Mouse (Mus musculus) testis, postnatal 14 days (tissue): ENCODE data around the gene 0610037L13Rik.

ENCODE experiments used
- DNase-seq: peaks from one replicate; pipeline ENCODE4 v3.0.0; 2021; ENCODE audit warnings: low spot score

Gene 0610037L13Rik

DNA sequence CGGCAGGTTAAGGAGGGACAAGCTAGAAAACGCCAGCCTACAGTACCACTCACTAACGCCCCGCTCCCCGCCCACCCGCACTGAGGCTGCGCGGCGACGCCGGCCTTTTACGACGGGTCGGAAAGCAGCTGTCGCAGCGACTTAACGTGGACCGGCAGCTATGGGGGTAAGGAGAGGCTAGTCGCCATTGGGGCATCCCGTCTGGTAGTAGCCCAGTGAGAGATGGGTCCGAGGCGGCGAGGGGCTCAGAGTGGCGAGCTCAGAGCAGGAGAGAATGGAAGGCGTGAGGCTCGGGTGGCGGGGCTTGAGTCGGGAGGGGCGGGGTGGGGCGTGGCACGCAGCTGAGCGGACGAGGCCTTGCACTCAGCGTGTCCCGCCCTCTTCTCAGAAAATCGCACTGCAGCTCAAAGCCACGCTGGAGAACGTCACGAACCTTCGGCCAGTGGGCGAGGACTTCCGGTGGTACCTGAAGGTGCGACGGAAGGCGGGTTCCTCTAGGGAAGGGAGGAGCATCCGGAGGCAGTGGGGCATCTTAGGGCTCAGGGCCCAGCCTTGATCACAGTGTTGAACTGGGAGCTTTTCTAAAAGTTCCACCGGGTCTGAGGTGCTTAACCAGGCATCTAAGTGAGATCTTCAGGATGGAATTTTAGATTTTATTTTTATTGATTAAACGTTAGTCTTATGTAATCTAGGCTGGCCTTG, at the start of gene 0610037L13Rik:
0610037L13Rik (plus strand) TSS at position 83 of the 702 bp plus-strand sequence.
- DNase-seq: peak; percentile 96

DNA sequence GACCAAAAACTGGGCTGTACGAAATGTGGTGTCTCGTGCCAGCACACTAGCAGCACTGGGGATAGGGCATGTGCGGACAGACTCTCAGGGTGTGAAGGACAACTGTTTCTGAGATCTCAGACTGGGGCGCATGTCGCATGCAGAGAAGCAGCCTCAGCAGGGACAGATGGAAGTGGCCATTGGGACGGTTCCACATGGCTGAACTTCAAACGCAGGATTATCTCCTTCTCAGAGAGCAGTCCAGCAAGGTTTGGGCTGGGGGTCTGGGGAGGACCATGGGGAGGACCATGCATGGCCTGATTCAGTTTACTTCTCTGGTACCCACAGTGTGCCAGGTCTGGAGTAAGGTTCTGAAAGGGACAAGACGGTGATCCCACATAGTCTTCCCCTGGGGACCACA, 45.9 kb upstream of the 0610037L13Rik start:
- DNase-seq: no peak

DNA sequence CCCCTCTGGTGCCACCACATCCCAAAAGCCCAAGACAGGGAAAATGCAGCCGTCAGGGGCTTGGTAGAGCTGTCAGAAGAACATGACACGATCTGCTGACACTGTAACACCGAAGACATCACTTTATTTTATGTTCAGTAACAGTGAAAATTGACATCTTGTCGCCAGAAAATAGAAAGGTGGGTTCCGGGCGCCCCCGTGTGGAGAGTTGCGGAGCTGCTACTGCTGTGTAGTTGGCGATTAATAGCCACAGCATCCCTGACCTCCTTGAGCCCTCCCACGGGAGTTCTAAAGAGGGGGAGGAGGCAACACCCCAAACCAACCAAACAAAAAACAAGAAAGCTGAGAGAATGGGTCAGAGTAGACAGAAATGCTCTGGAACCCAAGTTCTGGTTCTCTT, 44.6 kb upstream of the 0610037L13Rik start:
- DNase-seq: peak; percentile 48

DNA sequence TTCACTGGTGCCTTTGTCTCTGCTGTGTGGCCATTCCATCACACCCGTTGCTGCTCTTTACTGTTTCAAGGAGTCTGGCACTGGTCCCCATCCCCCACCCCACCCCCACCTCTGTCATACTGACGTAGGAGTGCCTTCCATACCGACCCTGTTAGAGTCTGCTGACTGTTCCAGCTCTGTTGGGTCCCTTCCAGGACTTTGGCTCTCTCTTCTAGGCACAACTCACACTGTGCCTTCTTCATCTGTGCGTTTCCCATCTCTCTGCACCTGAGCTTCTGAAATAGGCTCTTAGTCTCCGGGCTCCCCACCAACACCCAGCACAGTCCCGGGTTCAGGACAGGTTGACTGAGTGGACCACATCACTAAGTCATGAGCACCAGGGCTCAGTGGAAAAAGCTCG, 42.8 kb upstream of the 0610037L13Rik start:
- DNase-seq: no peak

DNA sequence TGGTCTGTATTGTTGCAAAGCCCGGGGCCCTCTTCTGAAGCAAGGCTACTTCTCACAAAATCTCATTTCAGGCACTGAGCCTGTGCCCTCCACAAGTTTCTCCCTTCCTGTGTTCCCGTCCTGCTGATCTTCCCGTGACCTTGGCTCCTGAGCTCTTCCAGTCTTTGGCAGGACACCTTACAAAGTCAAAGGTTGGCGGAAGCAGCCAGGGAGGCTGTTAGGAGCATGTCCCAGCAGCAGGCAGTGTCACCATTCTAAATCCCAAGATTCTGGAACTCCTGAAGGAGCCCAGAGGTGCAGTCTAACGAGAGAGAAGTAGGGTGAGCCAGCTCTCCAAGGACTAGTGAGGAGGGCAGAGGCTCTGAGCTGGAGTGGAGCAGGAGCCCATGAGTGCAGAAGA, 41.1 kb upstream of the 0610037L13Rik start:
- DNase-seq: no peak

DNA sequence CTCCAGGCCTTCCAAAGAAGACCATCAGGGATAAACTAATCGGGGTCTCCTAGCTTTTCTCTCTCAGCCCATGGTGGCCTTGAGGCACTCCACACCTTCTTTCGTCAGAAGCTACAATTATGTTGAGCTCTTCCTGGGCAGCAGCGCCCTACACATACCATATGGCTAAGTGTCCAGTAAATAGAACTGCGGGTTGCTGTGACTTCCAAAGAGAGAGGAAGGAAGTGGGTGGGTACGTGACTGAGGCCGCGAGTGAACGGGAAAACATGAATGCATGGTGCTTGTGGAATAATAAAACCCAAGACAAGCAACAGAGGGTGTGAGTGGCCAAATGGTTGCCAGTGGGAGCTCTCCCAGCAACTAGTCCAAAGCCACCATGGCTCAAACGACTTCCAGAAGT, 40.0 kb upstream of the 0610037L13Rik start:
- DNase-seq: no peak

DNA sequence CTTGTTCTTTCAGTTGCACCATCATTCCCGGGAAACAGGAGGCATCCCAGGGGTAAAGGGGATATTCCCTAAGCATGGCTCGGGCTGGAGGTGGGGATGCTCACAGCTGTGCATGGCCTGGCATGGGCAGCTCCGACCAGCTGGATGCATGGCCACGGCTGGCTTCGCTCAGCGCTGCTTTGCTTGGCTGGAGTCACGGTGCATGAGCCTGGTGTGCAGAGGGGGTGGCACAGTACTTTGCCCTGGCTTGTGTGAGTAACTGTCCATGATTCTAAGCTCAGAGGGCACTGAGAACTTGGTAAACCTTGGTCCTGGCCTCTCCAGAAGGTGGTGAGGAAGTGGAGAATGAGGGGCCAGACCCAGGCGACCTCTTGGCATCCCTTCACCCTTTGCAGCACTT, 39.5 kb upstream of the 0610037L13Rik start:
- no peak for DNase-seq

DNA sequence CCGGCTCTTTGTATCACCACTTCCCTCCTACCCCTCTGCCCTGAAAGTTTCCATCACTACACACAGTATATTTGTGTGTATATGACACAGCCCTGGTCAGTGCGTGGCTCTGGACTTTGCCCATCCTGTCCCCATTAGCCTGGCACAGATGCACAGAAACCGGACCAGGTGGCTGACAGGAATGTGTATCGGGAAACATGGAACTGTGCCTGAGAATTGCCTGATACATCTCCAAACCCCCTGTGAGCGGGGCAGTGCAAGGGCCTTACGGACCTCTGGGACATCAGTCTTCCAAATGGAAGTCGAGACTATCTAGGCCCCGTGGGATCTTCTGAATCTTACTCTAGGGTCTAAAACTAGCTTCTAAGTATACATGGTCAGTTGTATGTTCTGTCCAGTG, 36.3 kb upstream of the 0610037L13Rik start:
- DNase-seq: no peak

DNA sequence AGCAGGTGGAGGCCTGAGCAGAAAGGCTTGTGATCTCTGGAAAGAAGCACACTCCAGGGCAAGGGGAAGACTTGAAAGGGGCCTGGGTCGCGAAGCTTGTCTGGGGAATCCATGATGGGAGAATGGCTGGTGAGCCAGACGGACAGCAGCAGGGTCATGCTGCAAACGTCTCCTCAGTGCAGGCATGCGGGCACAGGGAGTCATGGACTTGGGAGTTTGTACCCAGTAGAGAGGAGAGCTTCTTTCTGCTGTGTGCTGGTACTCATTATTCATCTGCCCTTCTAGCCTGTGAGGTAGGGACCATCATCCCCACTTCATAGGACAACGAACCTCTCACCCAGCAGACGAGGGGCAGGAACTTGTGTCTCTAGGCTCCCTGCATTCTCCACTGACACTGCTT, 35.8 kb upstream of the 0610037L13Rik start:
- DNase-seq: no peak

DNA sequence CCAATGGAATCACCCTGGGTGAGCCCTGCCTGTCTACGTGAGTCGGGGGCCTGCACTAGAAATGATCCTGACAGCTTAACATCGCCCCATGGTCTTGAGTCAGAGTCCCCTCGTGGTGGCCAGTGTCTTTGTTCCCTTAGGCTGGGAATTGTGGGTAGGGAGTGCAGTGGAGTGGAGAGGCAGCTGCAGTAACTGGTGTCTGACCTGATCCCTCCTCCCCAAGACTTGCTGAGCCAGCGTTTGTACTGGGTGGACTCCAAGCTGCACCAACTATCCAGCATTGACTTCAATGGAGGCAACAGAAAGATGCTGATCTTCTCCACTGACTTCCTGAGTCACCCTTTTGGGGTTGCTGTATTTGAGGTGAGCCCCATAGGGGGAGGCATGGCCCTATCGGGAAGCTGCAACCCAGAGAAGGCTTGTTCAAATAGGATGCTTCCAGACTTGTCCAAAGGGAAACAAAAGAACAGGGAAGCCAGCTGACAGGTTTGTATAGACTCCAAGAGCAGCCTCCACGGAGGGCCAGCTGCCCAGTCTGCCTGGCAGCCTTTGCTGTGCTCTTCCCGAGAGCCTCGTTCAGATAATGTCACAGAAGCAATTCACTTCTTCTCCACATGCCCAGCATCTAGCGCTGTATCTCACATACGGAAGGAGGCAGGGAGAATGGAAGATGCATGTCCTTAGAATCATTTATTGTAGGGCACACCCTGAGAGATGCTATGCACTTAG, 32.5 kb upstream of the 0610037L13Rik start:
- no peak for DNase-seq

DNA sequence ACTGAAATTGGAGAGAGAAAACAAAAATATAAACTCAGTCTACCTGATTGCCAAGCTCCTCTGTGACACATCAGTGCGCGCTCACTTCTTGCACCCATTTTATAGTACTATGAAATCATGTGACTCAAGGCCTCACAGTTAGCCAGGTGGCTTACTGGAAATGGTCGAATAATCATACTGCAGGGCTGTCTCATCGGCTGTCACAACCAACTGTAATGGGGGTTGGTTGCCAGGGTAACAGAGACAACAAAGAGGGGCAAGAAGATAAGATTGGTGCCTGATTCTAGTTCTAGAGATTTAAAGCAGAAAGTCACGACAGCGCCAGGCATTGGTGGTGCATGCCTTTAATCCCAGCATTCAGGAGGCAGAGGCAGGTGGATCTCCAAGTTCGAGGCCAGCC, 30.6 kb upstream of the 0610037L13Rik start:
- no peak for DNase-seq

DNA sequence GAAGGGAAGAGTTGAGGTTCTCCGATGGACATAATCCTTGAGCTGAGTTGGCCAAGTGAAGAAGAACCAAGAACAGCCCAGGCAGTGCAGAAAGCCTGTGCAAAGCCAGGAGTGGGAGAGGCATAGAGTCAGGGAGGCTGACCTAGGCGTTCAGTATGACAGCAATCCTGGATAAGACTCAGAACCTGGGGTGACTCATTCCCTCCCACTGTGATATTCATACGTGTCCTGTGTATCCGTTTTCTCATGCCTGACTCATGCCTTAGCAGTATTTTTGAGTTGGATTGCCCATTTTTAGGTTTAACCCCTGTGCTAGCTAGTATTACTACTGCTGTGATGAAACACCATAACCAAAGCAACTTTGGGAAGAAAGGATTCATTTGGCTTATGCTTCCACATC, 24.7 kb upstream of the 0610037L13Rik start:
- no peak for DNase-seq

DNA sequence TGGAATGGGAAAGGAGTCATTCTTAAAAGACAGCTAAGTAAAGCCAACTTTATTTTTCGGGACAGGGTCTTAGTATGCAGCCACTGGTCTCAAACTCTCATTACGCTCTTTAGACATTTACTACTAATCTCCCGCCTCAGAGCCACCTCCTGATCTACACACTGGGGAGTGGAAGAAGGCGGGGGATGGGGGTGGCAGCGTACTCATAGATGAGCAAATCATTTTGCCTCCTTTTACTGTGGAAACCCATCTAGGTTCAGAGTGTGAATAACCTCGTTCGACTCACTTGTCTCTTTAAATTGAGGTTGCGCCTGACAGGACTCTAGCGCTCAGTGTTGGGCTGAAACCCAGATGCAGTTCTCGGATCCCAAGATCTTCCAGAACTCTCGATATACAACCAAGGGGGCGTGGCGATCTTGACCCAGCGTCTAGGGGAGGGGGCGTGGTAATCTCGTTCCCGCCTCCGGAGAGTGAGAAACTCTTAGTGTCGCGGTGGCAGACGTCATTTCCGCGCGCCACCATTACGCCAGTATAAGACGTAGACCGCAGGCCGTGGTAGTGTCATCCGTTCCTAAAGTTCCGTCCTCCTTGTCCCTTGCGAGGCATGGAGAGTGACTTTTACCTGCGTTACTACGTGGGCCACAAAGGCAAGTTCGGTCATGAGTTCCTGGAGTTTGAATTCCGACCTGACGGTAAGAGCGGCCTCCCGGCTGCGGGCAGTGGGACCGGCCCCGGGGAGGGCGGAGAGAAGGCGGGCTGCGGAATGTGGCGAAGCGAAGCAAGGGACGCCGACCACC, 10.2 kb upstream of the 0610037L13Rik start, which contains the start of gene Magoh:
Magoh (plus strand) TSS at position 502 of the 797 bp plus-strand sequence.
- DNase-seq: peak; percentile 96

DNA sequence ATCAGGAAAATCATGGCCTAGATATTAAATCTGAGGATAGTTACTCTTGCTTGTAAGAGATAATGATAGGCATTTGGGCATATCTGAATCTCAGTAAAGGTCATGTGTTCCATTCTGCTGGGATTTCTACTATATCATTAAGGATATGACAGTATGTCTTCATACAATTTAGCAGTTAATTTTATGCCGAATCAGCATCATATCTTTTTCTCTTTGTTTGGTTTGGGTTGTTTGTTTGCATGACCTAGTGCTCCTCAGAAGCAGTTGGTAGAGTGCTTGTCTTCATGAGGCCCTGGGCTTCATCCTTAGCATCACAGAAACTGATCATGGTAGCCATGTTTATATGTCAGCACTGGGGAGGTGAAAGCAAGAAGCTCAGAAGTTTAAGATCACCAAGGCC, 8.0 kb upstream of the 0610037L13Rik start:
- DNase-seq: no peak

DNA sequence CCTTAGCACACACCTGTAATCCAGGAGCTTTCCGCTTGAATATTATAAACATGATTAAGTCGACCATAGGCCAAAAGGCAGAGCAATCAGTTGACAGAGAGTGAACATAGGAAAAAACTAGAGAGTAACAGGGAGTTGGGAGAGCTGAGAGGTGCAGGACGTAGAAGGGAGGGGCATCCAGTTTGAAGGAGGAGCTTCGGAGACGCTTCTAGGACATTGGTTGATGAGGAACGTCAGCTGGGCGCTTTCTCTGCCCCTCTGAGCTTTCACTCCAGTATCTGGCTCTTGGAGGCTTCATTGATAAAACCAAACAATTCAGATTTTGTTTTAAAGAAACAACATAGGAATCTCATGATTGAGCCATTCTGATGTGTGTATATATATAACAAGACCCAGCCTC, 3.2 kb upstream of the 0610037L13Rik start:
- no peak for DNase-seq

DNA sequence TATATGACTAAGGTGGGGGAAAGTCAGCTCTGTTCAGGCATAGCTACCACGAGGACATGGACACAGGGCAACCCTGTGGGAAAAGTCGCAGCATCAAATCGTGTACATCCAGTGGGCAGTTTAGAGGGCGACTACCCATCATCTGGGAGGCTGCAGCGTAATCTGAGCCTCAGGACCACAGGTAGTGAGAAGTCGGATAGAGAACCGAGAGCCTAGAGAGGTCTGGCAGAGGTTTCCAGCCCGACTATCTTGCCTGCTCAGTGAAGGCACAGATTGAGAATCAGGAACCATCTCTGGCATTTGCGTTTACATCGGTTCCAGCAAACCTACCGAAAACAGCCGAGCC, 255 bp upstream of the 0610037L13Rik start:
- no peak for DNase-seq

DNA sequence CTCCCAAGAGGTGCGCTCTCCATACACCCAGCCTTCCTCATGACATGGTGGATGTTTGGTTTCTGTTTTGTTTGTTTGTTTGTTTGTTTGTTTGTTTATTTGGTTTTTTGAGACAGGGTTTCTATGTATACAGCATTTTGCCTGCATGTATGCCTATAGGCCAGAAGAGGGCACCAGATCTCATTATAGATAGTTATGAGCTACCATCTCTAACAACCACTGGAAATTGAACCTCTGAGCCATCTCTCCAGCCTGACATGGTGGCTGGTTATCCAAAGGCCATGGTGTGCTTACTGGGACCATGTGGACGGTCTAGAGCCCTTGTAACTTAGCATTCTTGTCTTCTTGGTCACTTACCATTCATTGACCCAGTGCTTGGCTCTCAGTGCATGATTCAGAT, 3.0 kb downstream of the 0610037L13Rik start:
- DNase-seq: no peak

DNA sequence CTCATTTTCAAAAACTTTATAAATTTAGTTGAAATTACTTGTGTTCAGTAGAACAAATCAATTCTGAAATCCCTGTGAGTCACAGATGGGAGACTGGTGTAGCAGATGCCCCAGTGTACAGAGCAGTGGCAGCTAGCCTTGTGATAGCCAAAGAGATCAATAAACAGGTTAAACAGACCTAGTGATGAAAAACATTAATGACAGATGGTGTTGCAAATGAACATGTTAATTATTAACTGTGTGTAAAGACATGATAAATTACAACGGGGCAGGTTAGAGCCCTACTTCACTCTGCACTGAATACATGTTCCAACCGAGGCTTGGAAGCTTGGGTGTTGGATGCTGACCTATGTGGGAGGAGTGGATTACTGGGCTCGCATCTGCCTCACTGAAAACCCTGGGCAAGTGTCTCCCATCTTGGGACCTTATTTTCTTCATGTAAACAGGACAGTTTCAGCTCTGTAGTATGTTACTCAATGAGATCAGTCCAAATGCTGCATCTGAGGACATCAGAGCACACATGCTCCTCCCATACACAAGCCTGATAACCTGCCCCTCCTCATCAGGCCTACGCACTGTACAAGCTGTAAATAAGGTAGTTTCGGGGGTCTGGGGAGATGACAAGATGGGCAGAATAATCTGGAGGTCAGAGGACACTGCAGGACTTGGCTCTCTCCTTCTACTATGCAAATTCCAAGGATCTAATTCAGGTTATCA, 9.8 kb downstream of the 0610037L13Rik start:
- DNase-seq: no peak

DNA sequence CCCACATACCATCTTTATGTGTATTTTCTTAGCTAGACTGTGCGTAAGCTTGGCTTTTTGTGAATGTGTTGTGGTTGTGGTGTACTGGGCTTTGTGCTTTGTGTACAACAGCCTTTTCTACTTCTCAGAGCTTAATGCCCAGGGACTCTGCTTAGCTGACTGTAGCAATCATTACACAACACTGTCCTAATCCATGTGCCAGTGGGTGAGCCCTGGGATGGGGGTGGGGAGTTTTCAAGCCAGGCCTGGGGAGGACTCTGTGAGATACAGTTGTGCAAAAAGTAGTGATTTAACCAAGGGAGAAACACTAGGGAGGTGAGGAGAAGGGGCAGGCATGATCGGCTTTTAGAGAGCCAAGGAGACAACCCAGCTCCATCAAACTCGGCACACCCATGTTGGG, 10.6 kb downstream of the 0610037L13Rik start:
- DNase-seq: no peak

DNA sequence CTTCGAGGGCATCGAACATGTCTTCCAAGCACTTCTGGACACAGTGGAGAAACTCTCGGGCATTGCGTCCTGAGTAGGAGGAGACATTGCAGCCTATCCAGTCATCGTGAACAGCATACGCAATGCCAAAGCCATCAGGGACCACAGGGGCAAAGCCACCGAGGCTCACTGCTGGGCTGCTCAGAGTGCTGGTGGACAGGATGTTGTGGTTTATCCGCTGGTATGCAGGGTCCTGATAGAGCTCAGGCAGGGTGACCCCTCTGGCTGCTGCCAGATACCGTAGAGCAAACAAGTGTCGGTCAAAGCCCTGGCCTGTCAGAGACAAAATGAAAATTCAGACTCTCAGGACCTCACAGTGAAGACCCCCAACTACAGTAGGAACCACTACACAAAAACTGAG, 14.6 kb downstream of the 0610037L13Rik start:
- DNase-seq: no peak

DNA sequence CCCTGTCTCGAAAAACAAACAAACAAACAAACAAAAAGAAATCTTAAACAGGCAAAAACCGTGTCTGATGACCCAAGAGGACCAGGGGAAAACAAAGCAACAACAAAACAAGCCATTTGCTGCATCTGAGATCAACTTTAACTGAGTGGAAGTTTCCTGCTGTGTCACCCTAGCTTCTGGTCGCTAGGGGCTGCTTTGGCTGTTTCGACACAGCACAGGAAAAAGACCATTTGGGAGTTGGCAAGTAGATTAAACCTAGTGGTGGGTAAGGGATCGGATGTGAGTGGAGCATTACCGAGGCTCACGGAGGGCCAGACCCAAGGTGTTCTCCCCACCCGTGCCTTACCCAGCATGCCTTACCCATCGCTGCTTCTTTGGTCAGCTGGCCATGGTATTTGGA, 16.9 kb downstream of the 0610037L13Rik start:
- DNase-seq: no peak

DNA sequence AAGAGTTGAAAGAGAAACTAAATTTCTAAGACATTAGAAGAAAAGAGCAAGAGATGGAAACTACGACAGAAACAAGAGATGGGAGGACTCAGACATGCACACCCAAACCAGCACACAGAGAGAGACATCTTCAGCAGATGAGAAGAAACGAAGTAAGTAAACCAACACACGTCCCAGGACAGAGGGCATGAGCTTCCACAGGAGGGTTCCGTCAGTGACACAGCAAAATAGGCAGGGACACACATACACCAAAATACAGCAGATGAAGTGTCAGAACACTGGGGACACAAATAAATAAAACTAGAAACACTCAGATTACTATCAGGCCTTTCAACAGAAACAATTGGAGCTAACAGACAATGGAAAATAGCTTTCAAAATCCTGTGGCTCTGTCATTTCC, 20.4 kb downstream of the 0610037L13Rik start:
- no peak for DNase-seq
